Mouse (Mus musculus): Measurements from ENCODE around the gene Wscd1.
"Not testable (repeated sequence)": the region's sequence is repeated elsewhere in the genome, so short reads cannot be mapped to it uniquely, and the experiment has no call there.

Wscd1 gene

GRCm38 (mm10) chr11:71770479-71770878, 20.8 kb downstream of the Wscd1 start:
- peak; percentile 79 for DNase-seq (ENCODE audit: low read depth, low spot score)

GRCm38 (mm10) chr11:71771074-71771473, 21.4 kb downstream of the Wscd1 start:
- peak; percentile 84 for DNase-seq (ENCODE audit: low read depth, low spot score)

- DNase-seq (ENCODE audit: low read depth, low spot score): no peak
Measured at GRCm38 (mm10) chr11:71772056-71772455, 22.3 kb downstream of the Wscd1 start.

GRCm38 (mm10) chr11:71772802-71773201, 23.1 kb downstream of the Wscd1 start:
- DNase-seq (ENCODE audit: low read depth, low spot score): no peak

- DNase-seq (ENCODE audit: low read depth, low spot score): no peak
Measured at GRCm38 (mm10) chr11:71773986-71774767, 24.5 kb downstream of the Wscd1 start.

- no peak for DNase-seq (ENCODE audit: low read depth, low spot score)
Measured at GRCm38 (mm10) chr11:71775056-71775455, 25.3 kb downstream of the Wscd1 start.

- DNase-seq (ENCODE audit: low read depth, low spot score): no peak
Measured at GRCm38 (mm10) chr11:71779642-71780041, 29.9 kb downstream of the Wscd1 start.

GRCm38 (mm10) chr11:71781737-71782354, 32.1 kb downstream of the Wscd1 start:
- no peak for DNase-seq (ENCODE audit: low read depth, low spot score)

GRCm38 (mm10) chr11:71785499-71785898, 35.8 kb downstream of the Wscd1 start:
- DNase-seq (ENCODE audit: low read depth, low spot score): no peak

- no peak for DNase-seq (ENCODE audit: low read depth, low spot score)
Measured at GRCm38 (mm10) chr11:71788209-71788608, 38.5 kb downstream of the Wscd1 start.

GRCm38 (mm10) chr11:71790227-71790626, 40.5 kb downstream of the Wscd1 start:
- no peak for DNase-seq (ENCODE audit: low read depth, low spot score)

- DNase-seq (ENCODE audit: low read depth, low spot score): no peak
Measured at GRCm38 (mm10) chr11:71799206-71799605, 49.5 kb downstream of the Wscd1 start.

GRCm38 (mm10) chr11:71808521-71808920, 58.8 kb downstream of the Wscd1 start:
- no peak for DNase-seq (ENCODE audit: low read depth, low spot score)

GRCm38 (mm10) chr11:71811828-71812227, 62.1 kb downstream of the Wscd1 start:
- DNase-seq (ENCODE audit: low read depth, low spot score): no peak

GRCm38 (mm10) chr11:71812921-71813320, 63.2 kb downstream of the Wscd1 start:
- DNase-seq (ENCODE audit: low read depth, low spot score): no peak

- no peak for DNase-seq (ENCODE audit: low read depth, low spot score)
Measured at GRCm38 (mm10) chr11:71814511-71814910, 64.8 kb downstream of the Wscd1 start.

GRCm38 (mm10) chr11:71815326-71815725, 65.6 kb downstream of the Wscd1 start:
- DNase-seq (ENCODE audit: low read depth, low spot score): no peak

- DNase-seq (ENCODE audit: low read depth, low spot score): no peak
Measured at GRCm38 (mm10) chr11:71816918-71817317, 67.2 kb downstream of the Wscd1 start.

- no peak for DNase-seq (ENCODE audit: low read depth, low spot score)
Measured at GRCm38 (mm10) chr11:71817341-71817740, 67.6 kb downstream of the Wscd1 start.

GRCm38 (mm10) chr11:71818111-71818510, 68.4 kb downstream of the Wscd1 start:
- no peak for DNase-seq (ENCODE audit: low read depth, low spot score)

- DNase-seq (ENCODE audit: low read depth, low spot score): peak; percentile 44
Measured at GRCm38 (mm10) chr11:71819901-71820300, 70.2 kb downstream of the Wscd1 start.

- peak; percentile 46 for DNase-seq (ENCODE audit: low read depth, low spot score)
Measured at GRCm38 (mm10) chr11:71820847-71821246, 71.1 kb downstream of the Wscd1 start.

GRCm38 (mm10) chr11:71821526-71821925, 71.8 kb downstream of the Wscd1 start:
- not testable (repeated sequence) for DNase-seq (ENCODE audit: low read depth, low spot score)
